Mouse (Mus musculus) heart, adult 8-10 months (tissue): ENCODE data around the gene Pex10. TPM values are rescaled to one million over a fixed set of nuclear protein-coding genes. Genes with fewer than 3 reads are reported as not detected.

Experiments used
- DNase-seq: peaks from one replicate; pipeline ENCODE4 v3.0.0; 2022; ENCODE audit warnings: low spot score
- total RNA-seq, 4 experiments: library from RNA; stranded (reverse); gene quantifications; 2 replicates each; pipeline ENCODE4 v1.2.4; 2022

The Pex10 gene
- total RNA-seq, 4 experiments from 2014 or later = 18.5 to 26.0 (median 22.6) TPM

DNA sequence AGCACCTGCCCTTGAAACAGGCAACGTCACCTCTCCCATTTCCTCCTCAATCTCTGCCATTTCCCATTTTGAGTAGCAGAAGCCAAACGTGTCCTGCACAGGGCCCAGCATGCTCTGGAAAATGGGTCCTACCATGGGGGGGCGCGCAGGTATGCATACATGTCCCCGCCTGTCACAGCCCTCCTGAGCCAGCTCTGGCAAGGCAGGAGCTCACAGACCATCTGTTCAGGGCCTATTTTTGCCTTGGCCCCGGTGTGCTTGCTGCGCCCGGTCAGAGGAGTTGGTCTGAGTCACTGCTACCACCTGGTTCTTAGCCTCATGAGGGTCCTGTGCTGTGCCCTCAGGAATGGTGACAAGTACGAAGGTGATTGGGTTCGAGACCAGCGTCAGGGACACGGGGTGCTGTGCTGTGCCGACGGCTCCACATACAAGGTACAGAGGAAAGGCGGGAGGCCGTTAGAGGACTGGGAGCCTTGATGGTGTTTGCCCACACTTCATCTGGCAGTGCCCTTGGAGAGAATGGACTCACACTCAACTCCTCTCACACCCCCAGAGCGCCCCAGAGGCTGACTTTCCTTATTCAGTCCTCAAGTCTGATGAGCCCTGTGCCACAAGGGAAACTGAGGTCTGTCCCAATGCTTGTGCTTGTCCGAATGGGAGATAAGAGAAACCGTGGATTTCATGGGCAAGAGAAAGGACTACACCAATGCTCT lies 26.1 kb downstream of the Pex10 start:
- DNase-seq = no peak

GRCm38 (mm10) chr4:155093431-155094149 lies 26.8 kb downstream of the Pex10 start:
- no peak for DNase-seq

DNA sequence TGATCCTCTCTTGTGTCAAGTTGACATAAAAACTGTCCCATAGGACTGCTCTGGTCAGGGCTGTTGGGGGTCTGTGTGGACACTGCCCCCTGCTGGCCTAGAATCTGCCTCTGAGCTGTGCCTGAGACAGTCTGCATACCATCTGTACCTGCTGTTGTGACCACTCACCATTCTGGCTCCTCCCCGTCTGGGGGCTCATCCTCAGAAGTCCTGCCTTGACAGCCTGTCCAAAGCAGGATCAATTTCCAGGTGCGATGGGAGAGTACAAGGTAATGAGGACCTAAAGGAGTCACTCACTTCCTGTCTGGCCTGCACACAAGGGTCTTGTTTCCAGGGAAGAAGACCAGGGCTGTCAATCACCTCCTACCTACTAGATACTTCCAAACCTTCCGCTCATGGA lies 27.7 kb downstream of the Pex10 start:
- DNase-seq = peak; percentile 38

DNA sequence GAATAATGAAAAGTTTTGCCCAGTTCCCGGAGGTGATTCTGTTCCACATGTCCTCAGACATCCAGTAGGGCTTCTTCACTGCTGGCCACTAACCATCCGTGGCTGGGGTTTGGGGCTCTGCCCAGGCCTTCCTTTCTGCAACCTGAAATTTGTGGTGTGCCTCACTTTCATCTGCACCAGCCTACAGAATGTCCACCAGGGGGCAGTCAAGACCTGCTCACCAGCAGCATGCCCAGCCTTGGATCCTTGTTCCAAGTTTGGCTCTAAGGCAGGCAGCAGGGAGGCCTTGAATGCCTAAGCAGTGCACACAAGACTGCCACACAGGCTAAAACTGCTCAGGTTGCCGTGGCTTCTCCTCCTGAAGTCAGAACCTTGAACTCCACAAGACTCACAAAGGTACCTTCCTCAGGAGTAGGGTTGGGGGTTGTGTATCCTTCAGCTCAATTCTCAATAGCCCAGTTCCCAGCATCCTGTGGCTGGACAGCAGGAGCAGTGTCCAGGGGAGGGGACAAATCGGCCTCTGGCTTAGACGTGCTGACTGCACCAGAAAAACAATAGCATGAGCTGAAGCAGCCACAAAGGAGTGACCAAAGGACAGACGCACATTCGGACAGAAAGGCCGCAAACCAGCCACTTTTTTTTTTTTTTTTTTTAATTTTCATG lies 28.6 kb downstream of the Pex10 start:
- peak; percentile 88 for DNase-seq

GRCm38 (mm10) chr4:155095967-155096366 lies 29.2 kb downstream of the Pex10 start:
- no peak for DNase-seq

GRCm38 (mm10) chr4:155097452-155097851 lies 30.6 kb downstream of the Pex10 start:
- DNase-seq = no peak

DNA sequence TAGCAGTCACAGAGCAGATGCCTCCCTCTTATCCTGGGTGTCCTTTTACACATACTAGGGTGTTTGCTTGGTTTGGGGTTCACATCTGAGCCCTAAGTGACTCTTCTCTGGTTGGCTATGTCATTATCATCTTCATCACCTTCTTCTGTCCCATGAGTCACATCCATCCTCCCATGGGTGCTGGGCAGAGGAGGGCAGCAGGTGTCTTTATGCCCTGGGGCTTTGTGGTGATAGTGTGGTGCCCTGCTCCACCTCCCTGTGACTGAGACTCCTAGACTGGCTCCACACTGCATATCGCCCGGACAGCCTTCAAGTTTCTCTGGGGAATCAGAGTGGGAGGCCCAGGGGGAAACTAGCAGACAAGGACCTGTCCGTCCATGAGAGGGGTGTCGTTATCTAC lies 31.8 kb downstream of the Pex10 start:
- no peak for DNase-seq

- DNase-seq = no peak
These were observed 41.1 kb downstream of the Pex10 start for GRCm38 (mm10) chr4:155107886-155108285.

GRCm38 (mm10) chr4:155109471-155109870 lies 42.7 kb downstream of the Pex10 start:
- DNase-seq = no peak

DNA sequence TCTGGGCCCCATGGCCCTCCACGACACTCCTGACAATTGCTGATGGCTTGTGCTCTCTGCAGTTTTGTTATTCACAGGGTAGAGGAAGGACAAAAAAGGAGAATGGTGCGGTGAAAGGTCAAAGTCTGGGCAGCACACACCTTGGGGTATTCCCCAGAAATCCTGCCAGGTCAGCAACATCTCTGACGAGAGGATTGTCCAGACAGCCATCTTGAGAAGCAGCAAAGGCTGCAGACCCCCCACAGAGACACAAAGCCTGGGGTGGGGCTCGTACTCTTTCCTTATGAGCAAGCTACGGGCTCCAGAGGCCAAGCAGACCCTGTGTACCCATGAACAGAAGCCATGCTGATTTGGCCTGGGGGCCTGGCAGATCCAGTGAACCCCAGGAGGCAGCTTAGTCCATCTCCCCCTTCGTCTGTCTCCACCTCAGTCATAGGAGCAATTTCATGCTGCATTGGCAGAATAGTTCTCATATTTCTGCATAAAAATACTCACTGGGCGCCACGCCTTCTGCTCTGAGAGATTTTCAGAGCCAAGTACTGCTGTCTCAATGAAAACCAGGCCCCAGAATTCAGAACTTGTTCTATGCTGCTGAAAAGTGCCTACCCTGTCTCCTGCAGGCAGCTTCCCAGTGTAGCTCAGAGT lies 47.1 kb downstream of the Pex10 start:
- DNase-seq = no peak

- no peak for DNase-seq
These were observed 49.8 kb downstream of the Pex10 start for GRCm38 (mm10) chr4:155116607-155117006.

GRCm38 (mm10) chr4:155117396-155117978 lies 50.7 kb downstream of the Pex10 start:
- no peak for DNase-seq

DNA sequence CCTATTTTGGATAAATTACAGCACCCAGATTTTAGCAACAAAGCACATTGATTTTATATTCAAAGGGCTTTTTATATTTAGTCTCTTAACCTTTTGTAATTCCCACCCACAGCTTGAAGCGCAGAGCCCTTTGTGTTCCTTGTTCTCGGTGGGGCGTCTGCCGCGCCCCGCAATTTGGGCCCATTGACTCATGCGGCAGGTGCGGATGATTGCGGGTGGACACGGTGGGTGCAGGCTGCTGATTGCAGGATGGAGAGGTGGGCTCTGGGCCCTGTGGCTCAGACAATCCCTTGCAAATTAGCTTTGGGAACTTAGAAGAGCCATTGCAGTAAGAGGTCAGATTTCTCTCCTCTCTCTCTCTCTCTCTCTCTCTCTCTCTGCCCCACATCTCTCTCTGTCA lies 51.5 kb downstream of the Pex10 start:
- no peak for DNase-seq

GRCm38 (mm10) chr4:155120038-155120437 lies 53.2 kb downstream of the Pex10 start:
- no peak for DNase-seq

DNA sequence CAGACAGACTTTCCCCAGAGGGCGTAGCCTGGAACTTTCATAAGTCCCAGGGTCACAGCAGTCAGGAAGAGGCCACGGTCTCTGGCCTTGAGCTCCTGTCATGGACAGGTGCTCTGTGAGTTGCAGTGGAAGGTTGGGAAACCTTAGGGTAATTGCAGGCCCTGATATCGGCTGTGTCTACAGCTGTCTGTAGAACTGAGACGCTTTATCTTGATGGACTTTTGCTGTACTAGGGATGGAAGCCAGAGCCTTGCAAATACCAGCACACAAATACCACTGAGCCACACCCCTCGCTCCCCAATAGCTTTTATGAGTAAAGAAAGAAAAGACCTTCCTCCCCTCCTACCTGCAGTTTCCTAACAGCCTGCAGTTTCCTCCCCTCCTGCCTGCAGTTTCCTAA lies 53.8 kb downstream of the Pex10 start:
- no peak for DNase-seq

GRCm38 (mm10) chr4:155121222-155121621 lies 54.4 kb downstream of the Pex10 start:
- no peak for DNase-seq

Other genes starting within 250 kb of the Pex10 start
- under 1 TPM in 3 of 4 experiments, not detected in 1; 0.06 to 0.34 (median 0.11) TPM for gene Ttc34, start 229.6 kb upstream of the Pex10 start, total RNA-seq
- gene Mmel1, start 197.4 kb upstream of the Pex10 start, total RNA-seq = under 1 TPM in 2 of 4 experiments, not detected in 2; 0.16 to 0.20 TPM
- gene Fam213b, start 167.9 kb upstream of the Pex10 start, total RNA-seq = 100 to 1,000 TPM in 2 of 4 experiments, 10 to 100 TPM in 2; 92.4 to 111 (median 101) TPM
- 1 to 10 TPM; 4.0 to 9.1 (median 4.5) TPM for gene Tnfrsf14, start 138.5 kb upstream of the Pex10 start, total RNA-seq
- not detected for gene Hes5, start 106.1 kb upstream of the Pex10 start, total RNA-seq
- 10 to 100 TPM; 38.6 to 44.1 (median 41.2) TPM for gene Pank4, start 102.9 kb upstream of the Pex10 start, total RNA-seq
- gene Plch2, start 10.2 kb upstream of the Pex10 start, total RNA-seq = under 1 TPM in 1 of 4 experiments, not detected in 3; 0.06 TPM
- gene Rer1, start 19.4 kb downstream of the Pex10 start, total RNA-seq = 10 to 100 TPM; 64.2 to 73.4 (median 68.4) TPM
- gene Morn1, start 19.6 kb downstream of the Pex10 start, total RNA-seq = 1 to 10 TPM in 3 of 4 experiments, under 1 TPM in 1; 0.60 to 4.4 (median 1.8) TPM
- 10 to 100 TPM; 44.5 to 53.3 (median 49.0) TPM for gene Ski, start 155.6 kb downstream of the Pex10 start, total RNA-seq
- gene Faap20, start 182.8 kb downstream of the Pex10 start, total RNA-seq = 10 to 100 TPM; 12.4 to 17.8 (median 15.9) TPM